Mouse (Mus musculus): ENCODE results near the gene Gfpt1.
"Not testable (repeated sequence)": the region's sequence is repeated elsewhere in the genome, so short reads cannot be mapped to it uniquely, and the experiment has no call there.

The Gfpt1 gene

DNA sequence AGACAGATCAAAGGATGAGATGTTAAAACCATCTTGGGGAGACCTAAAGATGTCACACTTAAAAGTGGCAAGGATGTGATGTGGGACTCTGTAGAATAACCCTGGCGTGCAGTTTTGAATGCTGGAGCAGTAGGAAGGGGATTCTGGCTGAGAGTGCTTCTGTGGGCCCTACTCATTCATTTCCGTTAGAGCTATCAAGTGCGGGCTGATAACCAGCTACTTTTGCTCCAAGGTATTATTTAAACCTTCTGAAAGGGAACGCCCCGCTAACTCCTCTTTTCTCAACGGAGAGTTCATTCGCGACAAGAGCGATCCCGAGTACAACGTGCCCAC is 676 bp upstream of the Gfpt1 start:
- no peak for DNase-seq (ENCODE audit: low read depth, low spot score)

DNA sequence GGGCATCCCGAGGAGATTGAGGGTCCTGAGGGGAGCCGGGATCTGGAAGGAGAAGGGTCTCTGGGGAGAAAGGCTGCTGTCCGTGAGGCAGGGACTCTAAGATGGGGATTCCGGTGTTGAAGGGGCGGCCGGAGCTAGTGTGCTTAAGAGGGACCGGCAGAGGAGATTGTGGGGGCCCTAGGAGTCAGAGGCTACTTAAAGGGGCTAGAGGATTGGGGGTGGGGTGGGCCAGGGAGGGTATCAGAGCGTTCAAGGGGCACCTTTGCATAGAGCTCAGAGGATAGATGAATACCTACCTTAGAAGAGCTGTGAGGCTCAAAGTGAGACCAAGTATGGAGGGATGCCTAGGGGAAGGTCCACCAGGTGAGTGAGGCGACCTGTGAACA is 478 bp downstream of the Gfpt1 start:
- DNase-seq (ENCODE audit: low read depth, low spot score): no peak

DNA sequence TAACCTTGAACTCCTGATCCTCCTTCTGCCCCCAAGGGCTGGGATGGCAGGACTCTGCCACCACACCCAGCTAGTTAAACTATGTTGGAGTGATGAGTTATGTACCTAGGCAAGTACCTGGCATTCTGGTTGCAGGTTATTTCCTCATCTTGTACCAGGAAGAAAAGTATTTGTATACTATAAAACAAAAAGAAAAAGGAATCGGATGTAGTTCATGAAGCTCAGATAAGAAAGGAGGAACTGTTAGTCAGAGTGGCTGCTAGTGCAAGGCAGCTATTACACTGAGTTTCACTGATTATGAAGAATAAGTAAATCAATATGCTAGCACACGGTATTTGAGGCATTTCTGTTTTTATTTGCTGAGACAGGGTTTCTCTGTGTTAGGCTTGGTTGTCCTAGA is 2.2 kb downstream of the Gfpt1 start:
- no peak for DNase-seq (ENCODE audit: low read depth, low spot score)

DNA sequence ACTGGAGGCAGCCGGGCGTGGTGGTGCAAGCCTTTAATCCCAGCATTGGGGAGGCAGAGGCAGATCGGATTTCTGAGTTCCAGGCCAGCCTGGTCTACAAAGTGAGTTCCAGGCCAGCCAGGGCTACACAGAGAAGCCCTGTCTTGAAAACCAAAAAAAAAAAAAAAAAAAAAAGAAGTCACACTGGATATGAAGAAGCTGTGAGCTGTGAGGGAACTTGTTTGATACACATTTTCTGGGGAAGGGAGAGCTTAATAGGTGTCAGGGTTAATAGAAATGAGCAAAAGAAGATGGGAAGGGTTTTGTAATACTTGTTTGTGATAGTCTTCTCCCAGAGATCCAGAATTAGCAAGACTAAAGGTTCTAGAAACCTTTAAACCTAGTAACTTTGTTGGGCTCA is 2.9 kb downstream of the Gfpt1 start:
- DNase-seq (ENCODE audit: low read depth, low spot score): no peak

DNA sequence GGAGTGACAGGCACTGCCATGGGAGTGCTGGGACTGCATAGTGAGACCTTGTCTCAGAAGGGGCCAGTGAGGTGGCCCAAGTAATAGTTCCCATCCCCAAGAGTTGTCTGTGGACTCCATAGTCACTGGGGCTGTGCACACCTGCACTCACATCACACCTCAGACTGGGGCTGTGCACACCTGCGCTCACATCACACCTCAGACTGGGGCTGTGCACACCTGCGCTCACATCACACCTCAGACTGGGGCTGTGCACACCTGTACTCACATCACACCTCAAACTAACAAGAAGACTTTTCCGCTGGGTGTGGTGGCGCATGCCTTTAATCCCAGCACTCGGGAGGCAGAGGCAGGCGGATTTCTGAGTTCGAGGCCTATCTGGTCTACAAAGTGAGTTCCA is 6.1 kb downstream of the Gfpt1 start:
- not testable (repeated sequence) for DNase-seq (ENCODE audit: low read depth, low spot score)

DNA sequence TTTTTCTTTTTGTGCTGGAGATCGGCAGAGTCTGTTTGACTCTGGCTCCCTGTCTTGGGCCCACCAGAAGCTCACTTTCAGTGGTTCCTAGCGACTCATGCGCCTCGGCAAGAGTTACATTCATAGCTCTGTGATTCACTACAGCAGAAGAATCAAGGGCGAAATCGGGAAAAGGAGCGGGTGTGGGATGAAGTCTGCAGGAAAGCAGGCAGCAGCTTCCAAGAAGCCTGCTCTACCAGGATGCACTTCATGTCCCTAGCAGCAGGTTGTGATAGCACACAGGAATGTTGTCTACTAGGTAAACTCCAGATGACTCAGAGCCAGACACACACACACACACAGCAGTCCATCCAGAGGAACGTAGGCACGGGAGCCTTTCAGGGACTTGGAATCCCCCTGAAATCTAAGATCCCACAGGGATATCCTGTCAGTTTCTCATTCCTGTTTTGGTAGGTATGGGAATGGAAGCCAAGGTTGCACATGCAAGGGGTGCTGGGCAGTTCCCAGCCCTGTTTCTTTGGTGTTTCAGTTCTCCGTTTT is 9.3 kb downstream of the Gfpt1 start:
- no peak for DNase-seq (ENCODE audit: low read depth, low spot score)

DNA sequence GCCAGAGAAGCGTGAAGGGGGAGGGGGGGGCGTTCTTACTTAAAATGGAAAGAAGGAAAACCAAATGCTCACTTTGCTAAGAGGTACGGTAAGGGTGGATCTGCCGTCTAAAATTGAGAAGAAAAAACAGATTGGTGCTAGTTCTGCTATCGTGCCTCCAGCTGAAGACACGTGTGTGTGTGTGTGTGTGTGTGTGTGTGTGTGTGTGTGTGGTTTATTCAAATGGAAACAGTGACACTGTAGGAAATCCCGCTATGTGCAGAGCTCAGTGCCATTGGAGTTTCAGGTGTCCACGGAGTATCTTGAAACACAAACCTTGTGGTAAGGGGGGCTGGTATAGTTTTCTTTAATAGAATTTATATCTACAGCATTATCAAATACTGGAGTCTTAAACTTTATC is 11.5 kb downstream of the Gfpt1 start:
- no peak for DNase-seq (ENCODE audit: low read depth, low spot score)

DNA sequence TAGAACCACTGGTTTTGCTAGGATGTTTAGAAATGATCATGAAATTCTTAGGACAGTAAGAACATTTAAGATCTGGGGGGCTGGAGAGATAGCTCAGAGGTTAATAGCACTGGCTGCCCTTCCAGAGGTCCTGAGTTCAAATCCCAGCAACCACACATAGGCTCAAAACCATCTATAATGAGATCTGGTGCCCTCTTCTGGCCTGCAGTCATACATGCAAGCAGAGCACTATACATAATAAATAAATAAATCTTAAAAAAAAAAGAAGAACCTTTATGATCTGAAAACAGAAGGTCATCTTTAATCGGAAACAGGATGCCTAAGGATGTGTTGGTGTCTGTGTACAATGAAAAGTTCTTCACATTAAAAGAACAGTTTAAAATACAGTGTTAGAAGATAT is 17.1 kb downstream of the Gfpt1 start:
- no peak for DNase-seq (ENCODE audit: low read depth, low spot score)

DNA sequence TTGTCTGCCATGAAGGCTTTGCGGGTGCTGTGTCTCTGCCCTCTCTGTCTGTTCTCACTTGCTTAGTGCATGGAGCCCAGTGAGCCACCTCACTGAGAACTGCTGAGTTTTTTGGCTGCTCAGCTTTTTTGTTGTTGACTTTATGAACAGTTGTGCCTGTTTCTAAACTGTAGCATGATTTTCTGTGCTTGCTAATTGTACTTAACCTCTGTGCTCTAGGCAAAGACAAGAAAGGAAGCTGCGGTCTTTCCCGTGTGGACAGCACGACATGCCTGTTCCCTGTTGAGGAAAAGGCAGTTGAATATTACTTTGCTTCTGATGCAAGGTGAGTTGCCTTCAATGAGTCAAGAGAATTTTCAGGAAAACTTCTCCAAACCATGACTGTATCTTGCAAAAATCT is 20.9 kb downstream of the Gfpt1 start:
- DNase-seq (ENCODE audit: low read depth, low spot score): no peak

DNA sequence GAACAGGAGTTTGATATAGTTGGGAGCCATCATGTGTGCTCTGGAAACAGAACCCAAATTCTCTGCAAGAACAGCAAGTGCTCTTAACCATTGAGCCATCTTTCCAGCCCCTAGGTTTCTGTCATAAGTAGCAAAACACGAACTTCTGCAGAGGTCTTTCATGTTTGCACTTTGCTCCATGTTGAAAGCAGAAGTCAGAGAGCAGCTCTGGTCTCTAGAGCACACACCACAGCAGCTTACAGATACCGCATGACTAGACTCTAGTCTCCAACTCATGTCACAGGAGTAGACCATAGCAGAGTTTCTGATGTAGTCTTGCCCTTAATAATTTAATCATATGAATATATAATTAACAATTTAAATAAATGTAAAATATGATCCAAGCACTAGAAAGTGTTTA is 25.6 kb downstream of the Gfpt1 start:
- no peak for DNase-seq (ENCODE audit: low read depth, low spot score)

DNA sequence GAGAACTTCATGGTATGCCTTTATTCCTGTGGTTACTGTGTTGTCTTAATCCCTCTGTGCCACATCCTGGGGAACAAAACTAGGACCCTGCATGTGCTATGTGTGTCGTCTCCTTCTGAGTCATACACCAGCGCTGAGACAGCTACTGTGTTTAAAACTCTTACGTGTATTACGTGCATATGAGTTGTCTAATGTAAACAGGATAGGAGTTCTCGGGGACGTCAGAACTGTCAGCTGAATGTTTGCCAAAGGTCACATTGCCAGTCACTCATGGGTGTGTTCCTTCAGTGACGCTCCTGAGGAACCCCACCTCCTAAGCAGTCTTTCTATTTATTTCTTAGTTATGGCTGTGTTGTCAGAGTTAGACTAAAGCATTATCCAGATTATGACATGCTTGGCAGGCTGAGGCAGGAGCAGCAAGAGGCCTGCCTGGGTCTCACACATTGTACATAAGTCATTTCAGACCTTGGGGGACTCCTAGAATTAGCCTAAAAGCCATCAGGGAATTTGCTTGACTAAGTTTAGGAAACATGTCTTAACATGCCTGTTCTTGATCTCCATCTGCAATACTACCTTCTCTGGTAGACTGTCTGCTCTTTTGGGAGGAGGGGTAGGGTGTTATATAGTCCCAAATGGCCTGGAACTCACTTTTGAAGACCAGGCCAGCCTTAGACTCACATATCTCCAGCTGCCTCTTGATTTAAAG is 26.7 kb downstream of the Gfpt1 start:
- no peak for DNase-seq (ENCODE audit: low read depth, low spot score)

DNA sequence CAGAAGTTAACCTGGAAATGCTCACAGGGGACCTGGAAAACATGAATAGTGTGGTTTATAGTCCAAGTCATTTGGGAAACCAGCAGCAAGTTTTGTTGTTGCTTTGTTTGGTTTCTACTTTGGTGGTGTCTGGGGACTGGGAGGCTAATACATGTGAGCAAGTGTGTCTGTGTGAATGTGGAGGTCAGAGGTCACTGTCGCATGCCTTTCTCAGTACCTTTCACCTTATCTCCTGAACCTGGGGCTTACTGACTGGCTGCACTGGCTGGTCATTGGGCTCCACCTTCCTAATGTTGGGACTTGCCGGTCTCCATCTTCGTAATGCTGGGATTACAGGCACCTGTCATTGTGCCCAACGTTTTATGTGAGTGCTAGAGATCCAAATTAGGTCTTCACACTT is 28.0 kb downstream of the Gfpt1 start:
- DNase-seq (ENCODE audit: low read depth, low spot score): no peak

DNA sequence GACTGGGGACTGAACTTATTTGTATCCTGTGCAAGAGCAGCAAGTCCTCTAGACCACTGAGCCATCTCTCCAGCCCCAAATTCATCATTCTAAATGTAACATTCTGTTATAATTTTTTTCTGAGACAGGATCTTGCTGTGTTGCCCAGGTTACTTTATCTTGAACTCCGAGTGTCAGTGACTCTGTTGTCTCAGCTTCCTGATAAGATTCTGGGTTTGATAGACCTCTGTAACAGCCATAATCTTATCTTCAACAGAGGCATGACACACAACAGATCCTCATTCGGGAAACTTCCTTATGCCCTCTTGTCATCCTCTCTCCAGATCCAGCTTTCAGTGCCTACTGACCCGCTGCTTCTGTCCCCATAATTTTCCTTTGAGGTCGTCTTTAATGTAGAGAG is 30.1 kb downstream of the Gfpt1 start:
- no peak for DNase-seq (ENCODE audit: low read depth, low spot score)

DNA sequence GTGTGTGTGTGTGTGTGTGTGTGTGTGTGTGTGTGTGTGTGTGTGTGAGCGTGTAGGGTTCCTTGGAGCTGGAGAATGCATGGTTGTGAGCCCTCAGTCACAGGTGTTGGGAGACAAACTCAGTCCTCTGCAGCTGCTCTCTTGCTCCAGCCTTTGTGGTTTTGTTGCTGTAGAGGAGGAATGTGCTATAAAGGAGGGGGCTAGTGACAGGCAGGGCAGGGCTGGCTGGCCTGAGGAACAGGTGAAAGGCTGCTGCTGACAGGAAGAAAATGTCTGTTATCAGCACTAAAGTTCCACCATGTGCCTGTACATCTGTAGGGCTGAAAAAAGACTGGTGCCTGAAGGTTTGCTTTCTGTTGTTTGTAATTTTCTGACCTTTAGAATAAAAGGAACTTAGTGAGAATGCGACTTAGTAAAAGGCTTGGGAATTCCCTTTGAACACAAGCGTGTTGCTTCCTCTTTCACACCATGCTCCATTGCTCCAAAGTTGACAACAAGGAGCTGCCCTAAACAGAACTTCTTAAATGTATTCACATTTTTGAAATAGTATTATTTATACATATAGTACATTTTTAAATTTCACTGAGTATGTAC is 32.5 kb downstream of the Gfpt1 start:
- DNase-seq (ENCODE audit: low read depth, low spot score): no peak

DNA sequence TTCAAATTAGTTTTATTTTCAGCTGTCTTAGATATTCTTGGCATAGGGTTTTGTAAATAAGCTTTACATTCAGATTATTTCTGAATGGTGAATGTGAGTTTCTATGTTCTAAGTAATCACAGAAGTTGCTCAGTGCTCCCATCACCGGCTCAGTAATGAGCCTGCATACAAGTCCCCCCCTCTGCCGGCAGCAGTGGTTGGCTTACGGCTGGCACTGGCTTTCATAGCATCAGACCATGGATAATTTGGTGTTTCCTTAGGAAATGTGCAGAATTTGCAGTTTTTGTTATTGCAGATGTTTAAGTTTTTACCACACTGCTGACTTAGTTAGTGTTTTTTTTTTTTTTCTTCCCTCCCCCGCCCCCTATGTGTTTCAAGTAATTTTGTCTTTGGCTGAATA is 36.8 kb downstream of the Gfpt1 start:
- no peak for DNase-seq (ENCODE audit: low read depth, low spot score)

DNA sequence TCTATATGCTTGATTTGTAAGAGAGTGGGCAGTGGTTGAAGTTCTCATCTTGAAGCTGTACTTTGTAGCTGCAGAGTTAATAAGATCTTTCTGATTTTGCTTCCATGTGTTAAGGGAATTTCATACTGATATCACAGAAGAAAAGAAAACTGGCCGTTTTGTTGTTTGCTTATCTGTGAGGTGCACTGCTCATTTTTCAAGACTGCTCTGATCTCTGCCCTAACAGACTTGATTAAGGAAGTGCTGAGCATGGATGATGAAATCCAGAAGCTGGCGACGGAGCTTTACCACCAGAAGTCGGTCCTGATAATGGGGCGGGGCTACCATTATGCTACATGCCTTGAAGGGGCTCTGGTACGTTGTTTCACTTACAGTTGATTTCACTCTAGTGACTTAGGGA is 42.4 kb downstream of the Gfpt1 start:
- no peak for DNase-seq (ENCODE audit: low read depth, low spot score)

DNA sequence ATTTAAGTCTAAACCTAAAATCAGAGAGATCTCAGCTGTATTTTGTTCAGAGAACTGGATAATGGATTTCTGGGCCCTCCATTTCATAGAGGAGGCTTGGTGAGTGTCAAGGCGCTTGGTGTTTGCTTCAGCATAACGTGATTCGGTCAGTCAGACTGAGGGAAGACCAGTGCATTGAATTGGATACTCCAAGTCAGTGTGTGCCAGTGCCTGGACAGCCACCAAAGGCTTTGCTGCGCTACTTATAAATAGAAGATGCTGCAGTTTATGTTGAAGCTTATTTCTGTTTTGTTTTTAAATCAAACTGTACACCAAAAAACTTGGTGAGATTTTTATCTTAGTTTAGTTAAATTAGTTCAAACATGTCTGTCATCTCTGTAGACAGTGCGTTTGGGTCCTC is 45.7 kb downstream of the Gfpt1 start:
- DNase-seq (ENCODE audit: low read depth, low spot score): no peak

DNA sequence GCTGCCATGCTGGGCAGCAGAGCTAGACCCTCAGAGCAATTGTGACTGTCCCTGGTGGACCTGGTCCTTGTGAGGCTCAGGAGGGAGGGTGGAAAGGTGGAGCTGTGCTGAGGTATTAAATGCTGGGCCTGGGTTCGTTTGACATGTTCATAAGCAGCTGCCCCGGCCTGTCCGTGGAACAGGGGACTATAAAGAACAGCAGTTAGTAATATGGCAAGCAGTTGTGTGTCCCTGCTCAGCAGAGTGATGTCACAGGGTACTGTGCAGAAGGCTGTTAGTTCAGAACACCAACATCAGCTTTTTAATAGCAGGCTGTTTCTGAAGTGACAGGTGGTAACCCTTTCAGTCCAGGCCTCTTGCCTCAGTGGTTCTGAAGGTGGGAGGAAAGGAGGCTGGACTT is 48.2 kb downstream of the Gfpt1 start:
- DNase-seq (ENCODE audit: low read depth, low spot score): no peak

DNA sequence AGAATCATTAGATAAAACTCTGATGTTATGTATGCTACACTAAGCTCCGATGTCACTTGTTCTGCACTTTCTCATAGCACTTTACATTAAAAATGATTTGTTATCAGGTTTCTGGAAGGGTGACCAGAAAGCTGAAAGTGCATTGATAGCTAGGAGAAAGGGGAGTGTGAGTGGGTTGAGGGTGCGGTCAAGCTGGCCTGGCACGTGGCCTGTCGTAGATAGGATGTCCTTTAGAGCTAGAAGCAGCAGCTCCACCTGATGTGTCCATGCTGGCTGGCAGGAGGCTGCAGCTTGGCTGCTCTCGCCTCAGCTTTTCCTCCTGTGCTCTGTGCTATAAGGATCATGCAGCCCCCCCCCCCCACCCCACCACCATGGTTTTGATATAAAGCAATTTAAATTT is 49.8 kb downstream of the Gfpt1 start:
- DNase-seq (ENCODE audit: low read depth, low spot score): no peak

DNA sequence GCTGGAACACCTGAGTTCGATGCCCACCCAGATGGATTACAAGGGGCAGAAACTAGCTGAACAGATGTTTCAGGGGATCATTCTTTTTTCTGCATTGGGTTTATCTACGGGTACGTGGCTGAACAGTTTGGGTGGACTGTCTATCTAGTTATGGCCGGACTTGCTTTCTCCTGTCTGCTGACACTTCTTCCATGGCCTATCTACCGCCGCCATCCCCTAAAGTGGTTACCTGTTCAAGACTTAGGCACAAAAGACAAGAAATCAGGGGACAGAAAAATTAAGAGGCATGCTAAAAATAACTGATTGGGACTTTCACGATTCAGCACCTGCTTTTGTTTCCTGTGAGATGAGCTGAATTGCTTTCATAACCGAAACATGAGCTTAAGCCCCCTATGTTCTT is 51.0 kb downstream of the Gfpt1 start:
- not testable (repeated sequence) for DNase-seq (ENCODE audit: low read depth, low spot score)

DNA sequence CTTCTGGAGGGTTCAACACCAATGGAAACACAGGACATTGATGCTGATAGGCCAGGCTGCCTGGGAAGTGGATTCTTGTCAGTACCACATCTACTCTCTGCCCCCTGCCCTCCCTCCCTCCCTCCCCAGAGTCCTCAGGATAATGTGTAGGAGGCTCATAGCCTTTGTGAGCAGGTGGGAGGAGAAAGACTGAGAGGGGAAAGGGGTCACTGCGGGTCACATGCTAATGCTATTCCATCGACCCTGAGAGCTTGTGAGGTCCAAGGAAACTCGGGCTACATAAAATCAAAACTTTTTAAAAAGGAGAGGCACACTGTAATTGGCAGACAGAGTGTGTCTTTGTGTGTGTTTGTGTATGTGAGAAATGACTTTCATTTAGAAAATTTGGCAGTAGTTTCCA is 56.6 kb downstream of the Gfpt1 start:
- DNase-seq (ENCODE audit: low read depth, low spot score): no peak

DNA sequence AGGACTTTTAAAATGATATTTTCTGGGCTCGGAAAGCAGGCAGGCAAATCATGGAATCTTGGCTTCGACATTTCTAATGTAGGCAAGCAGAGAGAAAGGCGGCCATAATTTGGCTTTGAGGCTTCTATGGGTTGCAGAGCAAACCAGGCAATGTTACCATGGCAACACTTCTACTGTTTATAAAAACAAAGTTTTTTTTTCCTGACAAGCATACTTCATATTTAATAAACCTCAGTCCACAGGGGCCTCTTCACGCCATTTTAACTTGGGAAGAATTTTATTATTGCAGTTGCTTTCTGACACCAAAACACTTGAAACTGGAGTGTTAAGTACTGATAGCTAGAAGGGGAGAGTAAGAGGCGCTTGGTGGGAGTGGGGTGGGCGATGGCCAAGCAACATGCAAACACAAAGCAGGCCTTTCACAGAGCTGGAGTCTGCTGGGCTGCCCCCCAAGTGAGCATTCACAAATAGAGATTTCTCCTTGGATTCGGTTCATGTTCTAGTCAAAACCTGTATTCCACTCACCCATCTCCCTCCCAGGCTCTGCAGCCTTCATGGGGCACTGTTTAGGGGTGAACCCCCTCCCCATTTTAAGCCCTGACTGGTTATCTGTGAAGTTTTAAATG is 57.1 kb downstream of the Gfpt1 start:
- peak; percentile 23 for DNase-seq (ENCODE audit: low read depth, low spot score)

DNA sequence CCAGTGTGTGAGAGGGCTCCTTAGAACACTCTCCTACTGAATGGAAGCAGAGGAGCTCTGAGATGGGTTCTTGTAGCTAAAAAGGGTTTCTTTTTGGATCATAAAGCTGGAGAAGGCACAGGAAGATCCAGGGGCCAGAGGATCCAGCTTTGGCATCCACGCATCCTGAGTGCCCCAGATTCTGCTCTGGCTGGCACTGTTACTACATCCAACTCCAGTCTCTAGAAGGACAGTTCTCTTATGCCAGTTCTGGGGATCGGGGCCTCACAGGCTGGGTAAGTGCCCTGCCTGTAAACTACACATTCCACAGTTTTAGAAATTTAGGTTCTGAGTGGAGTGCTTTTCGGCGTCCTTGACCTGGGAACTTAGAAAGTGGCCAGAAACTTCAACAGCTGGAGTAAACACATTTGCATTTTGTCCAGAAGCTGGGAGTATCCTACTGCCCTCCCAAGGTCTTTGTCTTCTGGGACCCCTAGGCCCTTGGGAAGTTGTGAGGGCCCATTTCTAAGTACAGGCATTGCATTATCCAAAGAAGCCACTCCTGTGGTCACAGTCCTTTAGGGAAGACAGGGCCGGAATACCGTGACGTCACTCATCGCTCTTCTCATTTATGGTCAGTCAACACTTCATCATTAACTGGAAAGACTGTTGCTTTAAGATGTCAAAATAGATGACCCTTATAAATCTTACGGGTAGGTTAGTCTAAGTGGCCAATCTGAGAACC is 57.8 kb downstream of the Gfpt1 start:
- DNase-seq (ENCODE audit: low read depth, low spot score): no peak

Measured in forelimb bud, embryonic 11.5 days (tissue).